Mouse (Mus musculus): Measurements from ENCODE around the gene 1700034J05Rik.

The 1700034J05Rik gene

GRCm38 (mm10) chr6:146954258-146954657, at the start of gene 1700034J05Rik:
Gene 1700034J05Rik, minus strand, starts transcription at chr6:146954422.
- 80% methylated on average over 1 of the region's 1 CpGs for WGBS

- 59% methylated on average over 2 of the region's 2 CpGs for WGBS
These were observed 45.5 kb upstream of the 1700034J05Rik start for GRCm38 (mm10) chr6:146999755-147000154.

- 54% methylated on average over 9 of the region's 9 CpGs for WGBS
These were observed 45.1 kb upstream of the 1700034J05Rik start for GRCm38 (mm10) chr6:146999302-146999701.

GRCm38 (mm10) chr6:146998710-146999109, 44.5 kb upstream of the 1700034J05Rik start:
- WGBS: 47% methylated on average over 4 of the region's 4 CpGs

- WGBS: 84% methylated on average over 6 of the region's 6 CpGs
These were observed 42.8 kb upstream of the 1700034J05Rik start for GRCm38 (mm10) chr6:146997006-146997405.

GRCm38 (mm10) chr6:146995878-146996277, 41.7 kb upstream of the 1700034J05Rik start:
- WGBS: 92% methylated on average over 6 of the region's 6 CpGs

- WGBS: 88% methylated on average over 2 of the region's 2 CpGs
These were observed 41.2 kb upstream of the 1700034J05Rik start for GRCm38 (mm10) chr6:146995391-146995790.

GRCm38 (mm10) chr6:146994236-146994635, 40.0 kb upstream of the 1700034J05Rik start:
- WGBS: 24% methylated on average over 5 of the region's 5 CpGs

- WGBS: 58% methylated on average over 3 of the region's 3 CpGs
These were observed 30.3 kb upstream of the 1700034J05Rik start for GRCm38 (mm10) chr6:146984569-146984968.

- 73% methylated on average over 1 of the region's 1 CpGs for WGBS
These were observed 27.1 kb upstream of the 1700034J05Rik start for GRCm38 (mm10) chr6:146981249-146981835.

GRCm38 (mm10) chr6:146979953-146980352, 25.7 kb upstream of the 1700034J05Rik start:
- WGBS: 76% methylated on average over 3 of the region's 3 CpGs

GRCm38 (mm10) chr6:146979115-146979744, 25.0 kb upstream of the 1700034J05Rik start:
- WGBS: 87% methylated on average over 1 of the region's 1 CpGs

- WGBS: 58% methylated on average over 5 of the region's 5 CpGs
These were observed 24.5 kb upstream of the 1700034J05Rik start for GRCm38 (mm10) chr6:146978691-146979114.

- WGBS: 91% methylated on average over 8 of the region's 8 CpGs
These were observed 22.2 kb upstream of the 1700034J05Rik start for GRCm38 (mm10) chr6:146976446-146976845.

GRCm38 (mm10) chr6:146973406-146973805, 19.2 kb upstream of the 1700034J05Rik start:
- 92% methylated on average over 2 of the region's 2 CpGs for WGBS

- WGBS: 83% methylated on average over 1 of the region's 1 CpGs
These were observed 18.5 kb upstream of the 1700034J05Rik start for GRCm38 (mm10) chr6:146972740-146973139.

- 75% methylated on average over 6 of the region's 6 CpGs for WGBS
These were observed 17.8 kb upstream of the 1700034J05Rik start for GRCm38 (mm10) chr6:146972009-146972408.

- 54% methylated on average over 3 of the region's 3 CpGs for WGBS
These were observed 17.1 kb upstream of the 1700034J05Rik start for GRCm38 (mm10) chr6:146971366-146971765.

- WGBS: 77% methylated on average over 3 of the region's 3 CpGs
These were observed 16.6 kb upstream of the 1700034J05Rik start for GRCm38 (mm10) chr6:146970811-146971210.

- 57% methylated on average over 6 of the region's 6 CpGs for WGBS
These were observed 13.6 kb upstream of the 1700034J05Rik start for GRCm38 (mm10) chr6:146967836-146968235.

GRCm38 (mm10) chr6:146966446-146967019, 12.3 kb upstream of the 1700034J05Rik start:
- 70% methylated on average over 12 of the region's 12 CpGs for WGBS

- 75% methylated on average over 13 of the region's 13 CpGs for WGBS
These were observed 11.0 kb upstream of the 1700034J05Rik start for GRCm38 (mm10) chr6:146965139-146965772.
